Mouse (Mus musculus) lung, postnatal 0 days (tissue): ENCODE measurements around the gene Ciart.

Experiments used
- CTCF ChIP-seq: IDR thresholded peaks from 2 replicates; pipeline ENCODE4 v1.5.1; 2016; ENCODE audit warnings: antibody characterized with exemption, mild to moderate bottlenecking
- EP300 ChIP-seq: IDR thresholded peaks from 2 replicates; pipeline ENCODE4 v1.6.1; 2016; ENCODE audit warnings: antibody characterized with exemption, mild to moderate bottlenecking, control low read depth

DNA sequence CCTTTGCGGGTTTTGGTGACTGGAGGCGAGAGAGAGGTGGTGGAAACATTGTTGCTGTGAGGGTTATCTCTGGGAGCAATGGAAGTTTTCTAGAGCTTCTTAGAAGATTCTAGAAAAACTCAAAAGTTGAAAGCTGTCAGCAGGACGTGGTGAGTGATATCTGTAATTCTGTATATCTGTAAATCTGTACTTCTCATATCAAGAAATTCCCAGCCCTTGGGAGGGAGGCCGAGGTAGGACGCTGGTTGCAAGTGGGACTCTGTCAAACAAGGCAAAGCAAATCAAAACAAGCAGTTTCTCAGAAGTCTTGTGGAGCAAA lies 48.4 kb upstream of the Ciart start:
- TF ChIP-seq CTCF (no peak), EP300 (no peak)
